Mouse (Mus musculus) heart, embryonic 11.5 days (tissue): Measurements from ENCODE around the gene Smtn. TPM values are rescaled to one million over a fixed set of nuclear protein-coding genes. Genes with fewer than 3 reads are reported as not detected.

ENCODE experiments used
- ATAC-seq: fragments of 200-750 bp; cut with Nextera tagmentation; replicated peaks from 2 replicates; pipeline ENCODE4 v1.8.0; 2017; ENCODE audit warnings: moderate library complexity; ENCODE audit not compliant: insufficient number of reproducible peaks, low FRiP score, low TSS enrichment
- H3K27ac ChIP-seq: fragments of 300-500 bp; sonication (generic); 2 replicates; pipeline ENCODE4 v1.5.1; 2014; ENCODE audit warnings: mild to moderate bottlenecking, low read depth, low read length
- H3K27me3 ChIP-seq: fragments of 300-500 bp; sonication (generic); 2 replicates; pipeline ENCODE4 v1.6.1; 2014; ENCODE audit warnings: mild to moderate bottlenecking, low read length, mixed read lengths; ENCODE audit not compliant: control insufficient read depth, insufficient read depth
- H3K36me3 ChIP-seq: fragments of 300-500 bp; sonication (generic); 2 replicates; pipeline ENCODE4 v1.6.1; 2014; ENCODE audit warnings: mild to moderate bottlenecking, low read length, moderate library complexity, mixed read lengths; ENCODE audit not compliant: control insufficient read depth, insufficient read depth
- H3K4me1 ChIP-seq: fragments of 300-500 bp; sonication (generic); 2 replicates; pipeline ENCODE4 v1.6.1; 2014; ENCODE audit warnings: low read length; ENCODE audit not compliant: control insufficient read depth, insufficient read depth
- H3K4me2 ChIP-seq: fragments of 300-500 bp; sonication (generic); 2 replicates; pipeline ENCODE4 v1.6.1; 2014; ENCODE audit warnings: mild to moderate bottlenecking, moderate library complexity
- H3K4me3 ChIP-seq: fragments of 300-500 bp; sonication (generic); 2 replicates; pipeline ENCODE4 v1.5.1; 2014; ENCODE audit warnings: low read depth, low read length
- H3K9ac ChIP-seq: fragments of 300-500 bp; sonication (generic); 2 replicates; pipeline ENCODE4 v1.6.1; 2014; ENCODE audit warnings: mild to moderate bottlenecking, low read depth, low read length, moderate library complexity
- H3K9me3 ChIP-seq: fragments of 300-500 bp; sonication (generic); replicated peaks from 2 replicates; pipeline ENCODE4 v1.6.1; 2016; ENCODE audit warnings: low read length; ENCODE audit not compliant: control insufficient read depth
- WGBS: fragments of 180-500 bp; shearing (Covaris S2); extraction: QIAGEN DNeasy Blood & Tissue Kit; methylation state at CpG from one replicate; pipeline ENCODE4 v1.1.7; 2014; ENCODE audit not compliant: insufficient replicate concordance; 5-methylcytosine and 5-hydroxymethylcytosine counted together
- polyA plus RNA-seq: library from polyadenylated mRNA; unstranded; fragments of >200 nt; fragmentation: Nextera tagmentation; extraction: Ambion mirVana; gene quantifications from 2 replicates; pipeline ENCODE4 v1.2.1, GENCODE M21; 2014

Smtn gene
- polyA plus RNA-seq, 1 experiment from 2014 or later: 66.9 TPM

DNA sequence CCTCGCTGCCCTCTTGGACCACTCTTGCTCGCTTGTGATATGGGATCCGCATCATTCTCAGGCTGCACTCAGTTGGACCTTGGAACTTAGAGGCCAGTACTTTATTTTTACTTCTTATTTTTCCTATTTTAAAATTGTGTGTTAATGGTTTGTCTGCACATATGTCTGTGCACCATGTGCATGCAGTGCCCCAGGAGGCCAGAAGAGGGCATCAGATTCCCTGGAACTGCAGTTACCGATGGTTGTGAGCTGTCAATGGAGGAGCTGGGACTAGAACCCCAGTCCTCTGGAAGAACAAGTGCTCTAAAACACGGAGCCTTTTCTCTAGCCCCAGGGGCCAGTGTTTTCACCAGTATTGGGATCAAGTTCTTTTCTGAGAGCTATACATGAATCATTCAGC is 4.0 kb upstream of the Smtn start:
- Histone ChIP-seq H3K27ac (no peak overlapping the region), H3K4me3 (no peak overlapping the region), H3K9me3 (peaks cover 4% of the 10 kb centered on the region; the same call in 1 of the 2 replicates), H3K4me1 (peaks cover 19% of the 10 kb centered on the region), H3K9ac (no peak overlapping the region), H3K36me3 (no peaks in the 10 kb centered on the region), H3K4me2 (no peak overlapping the region), H3K27me3 (no peaks in the 10 kb centered on the region)
- ATAC-seq: no peak
- 91% methylated on average over 5 of the region's 5 CpGs for WGBS

DNA sequence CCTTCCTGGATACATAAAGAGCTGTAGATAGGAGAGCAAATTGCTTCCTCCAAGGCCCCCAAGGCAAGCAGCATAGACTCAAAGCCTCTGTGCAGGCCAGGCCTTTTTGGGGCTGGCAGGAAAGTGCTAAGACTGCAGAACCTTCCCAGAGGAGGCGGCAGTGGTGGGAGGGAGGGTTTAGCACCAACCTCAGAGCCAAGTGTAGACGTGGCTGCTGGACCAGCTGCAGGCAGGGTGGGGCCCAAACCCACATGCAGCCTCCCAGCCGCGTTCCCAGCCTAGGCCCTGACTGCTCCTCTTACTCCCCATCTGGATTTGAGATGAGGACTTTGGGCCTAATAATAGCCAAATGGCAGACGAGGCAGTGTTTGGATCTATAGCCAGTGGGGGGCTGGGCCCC is 2.6 kb upstream of the Smtn start:
- 33% methylated on average over 5 of the region's 5 CpGs for WGBS
- no peak overlapping the region for H3K4me3 ChIP-seq
- H3K9me3 ChIP-seq: peaks cover 4% of the 10 kb centered on the region; the same call in 1 of the 2 replicates
- H3K27me3 ChIP-seq: no peaks in the 10 kb centered on the region
- no peak overlapping the region for H3K27ac ChIP-seq
- no peak overlapping the region for H3K4me2 ChIP-seq
- H3K9ac ChIP-seq: no peak overlapping the region
- H3K4me1 ChIP-seq: peaks cover 24% of the 10 kb centered on the region
- ATAC-seq: no peak
- H3K36me3 ChIP-seq: no peaks in the 10 kb centered on the region

DNA sequence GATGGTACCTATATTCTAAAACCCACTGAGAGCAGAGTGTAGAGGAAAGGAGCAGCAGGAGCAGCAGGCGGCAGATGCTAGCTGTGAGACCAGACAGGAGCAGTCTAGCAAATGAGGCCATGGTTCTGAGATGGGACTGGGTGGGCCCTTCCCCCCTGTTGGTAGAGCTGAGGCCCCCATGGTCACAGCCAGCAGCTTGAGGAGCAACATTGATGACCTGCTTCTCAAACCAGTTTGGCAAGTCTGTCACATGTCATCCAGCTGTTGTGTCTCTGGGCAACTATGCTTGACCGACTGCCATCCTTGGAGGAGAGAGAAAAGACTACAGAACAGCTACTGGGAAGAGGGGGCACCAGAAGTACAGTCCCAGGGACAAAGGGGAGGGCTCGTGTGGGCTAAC is 1.5 kb upstream of the Smtn start:
- Histone ChIP-seq H3K27me3 (no peaks in the 10 kb centered on the region), H3K9me3 (peaks cover 4% of the 10 kb centered on the region; the same call in 1 of the 2 replicates), H3K4me3 (no peak overlapping the region), H3K4me2 (no peak overlapping the region), H3K9ac (no peak overlapping the region), H3K36me3 (no peaks in the 10 kb centered on the region), H3K27ac (no peak overlapping the region), H3K4me1 (peaks cover 30% of the 10 kb centered on the region)
- ATAC-seq: no peak
- WGBS: 67% methylated on average over 3 of the region's 3 CpGs

DNA sequence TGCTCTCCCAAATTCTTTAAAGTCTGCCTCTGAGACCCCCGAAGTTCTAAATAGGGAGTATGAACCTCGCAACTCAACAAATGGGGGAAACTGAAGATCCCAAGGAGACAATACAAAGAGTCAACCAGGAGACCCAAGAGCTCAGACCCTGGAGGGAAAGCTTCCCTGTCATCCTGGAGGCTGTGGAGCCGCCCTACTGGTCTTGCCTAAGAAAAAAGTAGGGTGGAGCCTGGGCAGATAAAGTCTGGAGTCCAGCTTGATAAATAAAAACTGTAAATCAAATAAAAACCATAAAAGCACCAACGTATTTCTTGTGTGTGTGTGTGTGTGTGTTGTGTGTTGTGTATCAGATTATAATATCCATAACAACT is 601 bp downstream of the Smtn start:
- Histone ChIP-seq H3K27me3 (no peaks in the 10 kb centered on the region), H3K9ac (no peak overlapping the region; the same call in 1 of the 2 replicates)
- WGBS: 76% methylated on average over 4 of the region's 4 CpGs

DNA sequence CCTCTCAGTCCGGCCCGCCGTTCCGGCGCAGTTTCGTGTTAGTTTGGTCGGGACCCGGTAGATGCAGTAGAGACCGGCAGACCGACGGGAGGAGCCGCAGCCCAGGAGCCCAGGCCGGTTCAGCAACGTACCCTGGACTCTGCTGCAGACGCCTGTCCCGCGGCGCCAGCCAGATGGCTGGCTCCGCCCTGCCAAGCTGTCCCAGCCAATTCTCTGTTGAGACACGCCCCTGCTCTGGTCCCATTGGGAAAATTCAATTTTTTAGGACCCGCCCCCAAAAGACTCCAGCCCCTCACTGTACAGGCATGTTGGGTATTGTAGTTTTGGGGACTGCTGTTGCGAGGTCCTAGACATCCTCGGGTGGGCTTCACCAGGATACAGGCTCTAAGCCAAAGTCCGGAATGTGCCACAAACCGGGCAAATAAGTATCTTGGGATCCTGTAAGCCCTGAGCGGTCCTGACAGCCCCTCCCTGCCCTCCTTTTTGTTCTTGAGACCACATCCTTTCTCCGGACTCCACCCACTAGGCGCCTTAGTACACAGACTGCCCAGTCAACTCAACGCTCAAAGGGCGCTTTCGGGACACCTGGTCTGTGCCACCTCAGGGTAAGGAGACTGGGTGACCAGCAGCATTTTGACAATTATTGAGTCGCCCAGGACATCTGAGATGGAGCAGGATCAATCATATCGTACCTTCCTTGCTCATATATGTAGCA is 1.1 kb downstream of the Smtn start:
- Histone ChIP-seq H3K4me1 (peaks cover 35% of the 10 kb centered on the region), H3K9ac (peak overlapping the region; percentile 79), H3K36me3 (peaks cover 3% of the 10 kb centered on the region; the same call in 1 of the 2 replicates), H3K27ac (no peak overlapping the region), H3K4me2 (peak overlapping the region; percentile 71), H3K27me3 (no peaks in the 10 kb centered on the region), H3K4me3 (peak overlapping the region; percentile 54), H3K9me3 (no peaks in the 10 kb centered on the region)
- peak; percentile 89 for ATAC-seq
- WGBS: 3% methylated on average over 33 of the region's 33 CpGs

More for the DNA sequence above, 601 bp downstream of the Smtn start:
- Histone ChIP-seq H3K4me1 (peaks cover 33% of the 10 kb centered on the region), H3K4me3 (peak overlapping the region; percentile 54), H3K27ac (no peak overlapping the region), H3K36me3 (no peaks in the 10 kb centered on the region), H3K9me3 (peaks cover 4% of the 10 kb centered on the region; the same call in 1 of the 2 replicates), H3K4me2 (peak overlapping the region; percentile 71)
- ATAC-seq: no peak

DNA sequence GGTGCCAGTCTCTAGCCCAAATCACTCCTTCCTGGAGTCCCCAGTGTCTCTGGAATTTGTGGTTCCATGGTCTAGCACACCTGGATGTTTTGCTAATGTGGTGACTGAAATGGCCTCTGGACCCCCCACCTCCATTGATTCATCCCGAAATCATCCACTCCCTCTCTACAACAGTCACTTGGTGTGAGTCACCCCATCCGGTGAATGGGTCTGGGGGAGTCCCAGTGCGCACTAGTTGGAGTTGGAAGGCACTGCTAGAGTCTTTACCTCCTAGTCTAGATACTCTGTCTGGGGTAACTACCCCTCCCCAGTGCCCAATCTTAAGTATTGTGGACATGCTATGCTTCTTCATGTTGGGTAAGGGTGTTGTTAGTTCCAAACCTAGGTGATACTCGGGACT is 2.1 kb downstream of the Smtn start:
- Histone ChIP-seq H3K36me3 (peaks cover 5% of the 10 kb centered on the region; the same call in 1 of the 2 replicates), H3K4me2 (peak overlapping the region; percentile 71), H3K9me3 (no peaks in the 10 kb centered on the region), H3K4me3 (peak overlapping the region; percentile 54), H3K27ac (no peak overlapping the region), H3K27me3 (no peaks in the 10 kb centered on the region), H3K9ac (peak overlapping the region; percentile 79), H3K4me1 (peaks cover 35% of the 10 kb centered on the region)
- 40% methylated on average over 4 of the region's 4 CpGs for WGBS
- ATAC-seq: no peak

DNA sequence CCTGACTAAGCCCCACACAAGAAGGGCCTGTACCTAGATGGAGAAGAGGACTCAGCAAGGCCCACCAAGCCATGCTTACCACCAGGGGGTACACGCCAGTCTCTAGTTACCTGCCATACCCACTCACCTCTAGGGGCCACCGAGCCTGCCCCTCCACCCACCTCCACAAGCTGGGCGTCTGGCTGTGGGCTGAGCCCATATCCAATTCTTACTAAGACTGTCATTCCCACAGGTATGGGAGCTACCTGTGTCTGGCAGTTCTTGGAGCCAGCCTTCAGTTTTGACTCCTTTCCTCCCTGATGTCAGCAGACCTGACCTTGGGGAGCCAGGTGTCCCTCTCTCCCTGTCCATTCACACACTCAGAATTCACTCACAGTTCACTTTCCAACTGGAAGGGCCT is 2.7 kb downstream of the Smtn start:
- Histone ChIP-seq H3K36me3 (peaks cover 11% of the 10 kb centered on the region), H3K27ac (no peak overlapping the region), H3K4me2 (peak overlapping the region; percentile 71), H3K9ac (peak overlapping the region; percentile 13; the same call in 1 of the 2 replicates), H3K4me3 (peak overlapping the region; percentile 54), H3K9me3 (no peaks in the 10 kb centered on the region), H3K4me1 (peaks cover 30% of the 10 kb centered on the region), H3K27me3 (no peaks in the 10 kb centered on the region)
- 71% methylated on average over 3 of the region's 3 CpGs for WGBS
- ATAC-seq: no peak

DNA sequence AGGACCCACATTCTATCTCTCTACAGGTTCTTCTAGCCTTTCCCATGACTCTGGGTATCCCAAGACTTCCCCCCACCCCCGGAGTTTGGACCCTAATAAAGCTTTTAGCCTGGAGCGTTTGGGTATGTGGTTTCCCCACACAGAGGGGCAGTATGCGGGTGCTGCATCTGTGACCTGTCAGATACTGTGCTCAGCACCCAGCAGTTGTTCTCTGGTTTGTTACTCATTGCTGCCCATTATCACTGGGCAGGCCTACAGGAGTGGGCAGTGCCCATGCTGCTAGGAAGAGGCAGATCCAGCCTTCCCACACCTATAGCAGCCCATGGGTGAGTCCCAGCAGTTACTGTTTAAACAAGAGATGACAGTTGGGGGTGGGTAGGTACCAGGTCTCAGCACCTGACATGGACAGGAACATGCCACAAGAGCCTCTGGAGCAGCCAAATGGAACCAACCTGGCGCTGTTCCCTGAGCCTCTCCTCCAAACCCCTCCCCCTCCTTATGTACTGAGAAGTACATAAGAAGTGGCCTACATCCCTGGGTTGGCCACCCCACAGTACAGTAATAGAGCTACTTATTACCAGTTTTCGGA is 3.6 kb downstream of the Smtn start:
- peak overlapping the region; percentile 96; the same call in 1 of the 2 replicates for H3K27ac ChIP-seq
- peak overlapping the region; percentile 71 for H3K4me2 ChIP-seq
- no peaks in the 10 kb centered on the region for H3K27me3 ChIP-seq
- peaks cover 30% of the 10 kb centered on the region for H3K4me1 ChIP-seq
- peak overlapping the region; percentile 54; the same call in 1 of the 2 replicates for H3K4me3 ChIP-seq
- H3K9me3 ChIP-seq: no peaks in the 10 kb centered on the region
- H3K36me3 ChIP-seq: peaks cover 18% of the 10 kb centered on the region
- ATAC-seq: no peak
- H3K9ac ChIP-seq: peak overlapping the region; percentile 71; the same call in 1 of the 2 replicates
- 90% methylated on average over 5 of the region's 5 CpGs for WGBS
